Comparison of ENCODE assay signal across 8 mouse cellular contexts in the genomic region with DNA sequence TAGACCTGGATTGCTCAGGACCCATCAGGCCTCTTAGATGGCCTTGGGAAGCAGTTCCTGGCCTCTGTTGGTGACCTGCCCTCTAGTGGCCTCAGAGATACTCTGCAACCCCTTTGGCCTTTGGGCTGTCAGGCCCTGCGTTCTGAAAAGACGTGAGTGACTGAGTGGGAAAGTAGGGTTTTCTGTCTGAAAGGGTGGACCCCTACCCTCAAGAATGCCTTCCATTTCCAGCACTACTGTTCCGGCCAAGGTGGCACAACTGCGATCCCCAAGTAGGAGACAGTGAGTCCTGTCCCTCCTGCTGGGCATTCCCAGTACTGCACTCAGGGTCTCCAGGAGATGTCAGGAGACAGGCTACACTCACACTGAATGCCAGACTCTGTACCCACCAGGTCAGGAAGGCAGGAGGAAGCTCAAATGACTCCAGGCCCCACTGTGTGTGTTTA. TPM values are rescaled to one million over a fixed set of nuclear protein-coding genes. Genes with fewer than 3 reads are reported as not detected.
DNase-seq lines count a peak whose midpoint lies in the region; ATAC-seq lines count a peak whose summit lies in the region.

No protein-coding gene starts in this region.

- WGBS in kidney, embryonic 16.5 days, result 14% methylated on average over 4 of the region's 4 CpGs
- 6% methylated on average over 4 of the region's 4 CpGs for WGBS in neural tube, embryonic 14.5 days

- H3K27me3 ChIP-seq in kidney, embryonic 16.5 days (ENCODE audit: insufficient read depth, low read length), result no peaks in the 10 kb centered on the region
- no peaks in the 10 kb centered on the region for H3K27me3 ChIP-seq in neural tube, embryonic 14.5 days (ENCODE audit: control insufficient read depth, insufficient read depth, low read length)

- peak; percentile 77 for DNase-seq in 3T3-L1 (ENCODE audit: low read depth, low spot score)
- DNase-seq in adrenal gland, adult 18-20 months (ENCODE audit: low spot score in 2 of 2), result peak; percentile 70 to 76
- peak; percentile 54 for DNase-seq in embryo, embryonic 11.5 days (ENCODE audit: low read depth, low spot score)
- DNase-seq in heart, adult 8-10 months (ENCODE audit: low spot score), result peak; percentile 26
- DNase-seq in lung, adult 18-20 months, result peak; percentile 34 to 56
- peak; percentile 65 for DNase-seq in thymus, postnatal 14 days

- ATAC-seq in kidney, embryonic 16.5 days (ENCODE audit: low FRiP score, low TSS enrichment), result peak; percentile 68; the same call in 1 of the 2 replicates
- ATAC-seq in neural tube, embryonic 14.5 days (ENCODE audit: low read depth), result peak; percentile 38; the same call in 1 of the 2 replicates

- H3K36me3 ChIP-seq in kidney, embryonic 16.5 days (ENCODE audit: insufficient read depth, low read length), result no peaks in the 10 kb centered on the region
- no peaks in the 10 kb centered on the region for H3K36me3 ChIP-seq in neural tube, embryonic 14.5 days (ENCODE audit: control insufficient read depth, insufficient read depth, low read length)

- no peaks in the 10 kb centered on the region for H3K9me3 ChIP-seq in kidney, embryonic 16.5 days (ENCODE audit: low read length)
- H3K9me3 ChIP-seq in neural tube, embryonic 14.5 days (ENCODE audit: control insufficient read depth, low read length), result no peaks in the 10 kb centered on the region

- no peak overlapping the region for H3K4me3 ChIP-seq in kidney, embryonic 16.5 days (ENCODE audit: low read length)
- no peak overlapping the region for H3K4me3 ChIP-seq in neural tube, embryonic 14.5 days (ENCODE audit: low read depth, low read length)

- H3K9ac ChIP-seq in kidney, embryonic 16.5 days (replicated peaks; ENCODE audit: low read length), result no peak overlapping the region
- no peak overlapping the region for H3K9ac ChIP-seq in neural tube, embryonic 14.5 days (replicated peaks; ENCODE audit: low read depth, low read length)

- no peak overlapping the region for H3K27ac ChIP-seq in kidney, embryonic 16.5 days (ENCODE audit: low read length)
- H3K27ac ChIP-seq in neural tube, embryonic 14.5 days (ENCODE audit: low read depth, low read length), result no peak overlapping the region

- no peaks in the 10 kb centered on the region for H3K4me1 ChIP-seq in kidney, embryonic 16.5 days (ENCODE audit: insufficient read depth, low read length)
- H3K4me1 ChIP-seq in neural tube, embryonic 14.5 days (ENCODE audit: control insufficient read depth, insufficient read depth, low read length), result no peaks in the 10 kb centered on the region

- peak overlapping the region; percentile 44 for H3K4me2 ChIP-seq in kidney, embryonic 16.5 days (replicated peaks; ENCODE audit: low read depth, low read length)
- no peak overlapping the region for H3K4me2 ChIP-seq in neural tube, embryonic 14.5 days (ENCODE audit: low read depth, low read length)

RNA-seq across cellular contexts. Expression of a gene that starts 51.8 kb away (rescaled TPM):
- total RNA-seq in adrenal gland, adult 18-20 months (2021), result not detected
- not detected for total RNA-seq in heart, adult 8-10 months (2022)
- polyA plus RNA-seq in kidney, embryonic 16.5 days (2015; fragmentation: Nextera tagmentation; extraction: Ambion mirVana), result 17.9 and 19.7 TPM in 2 replicates
- polyA plus RNA-seq in neural tube, embryonic 14.5 days (2014; fragmentation: Nextera tagmentation; extraction: Ambion mirVana), result 0.21 TPM in 1 of 2 replicates, not detected in the other

Comparison
In these comparisons a context has a peak if more than half of its experiments do, and no peak if none do; other contexts are left out.
1. DNase-seq: peak in every context shown above with its lines; median percentile 77 in 3T3-L1; 73 in adrenal gland, adult 18-20 months; 65 in thymus, postnatal 14 days; 54 in embryo, embryonic 11.5 days; 45 in lung, adult 18-20 months; 26 in heart, adult 8-10 months.